Mouse (Mus musculus) adipocyte (in vitro differentiated cells): ENCODE results near the gene Gpr39.

Source experiments
- DNase-seq: peaks from one replicate; pipeline ENCODE4 v3.0.0-alpha.2; 2016; ENCODE audit warnings: low spot score

Gene Gpr39

GRCm38 (mm10) chr1:125813141-125813782, 136.5 kb downstream of the Gpr39 start:
- DNase-seq: no peak

GRCm38 (mm10) chr1:125821101-125821500, 144.3 kb downstream of the Gpr39 start:
- DNase-seq: no peak

GRCm38 (mm10) chr1:125823611-125824010, 146.8 kb downstream of the Gpr39 start:
- no peak for DNase-seq

- no peak for DNase-seq
Observed at GRCm38 (mm10) chr1:125837507-125837906, 160.7 kb downstream of the Gpr39 start.

- DNase-seq: no peak
Observed at GRCm38 (mm10) chr1:125839746-125840392, 163.1 kb downstream of the Gpr39 start.

GRCm38 (mm10) chr1:125854646-125855045, 177.9 kb downstream of the Gpr39 start:
- DNase-seq: no peak

- DNase-seq: peak; percentile 6
Observed at GRCm38 (mm10) chr1:125858631-125859030, 181.8 kb downstream of the Gpr39 start.

GRCm38 (mm10) chr1:125870056-125870455, 193.3 kb downstream of the Gpr39 start:
- no peak for DNase-seq

GRCm38 (mm10) chr1:125893158-125893557, 216.4 kb downstream of the Gpr39 start:
- no peak for DNase-seq

GRCm38 (mm10) chr1:125910211-125910870, 233.5 kb downstream of the Gpr39 start:
- DNase-seq: no peak

- DNase-seq: no peak
Observed at GRCm38 (mm10) chr1:125910871-125911265, 234.1 kb downstream of the Gpr39 start.

GRCm38 (mm10) chr1:125911337-125911900, 234.6 kb downstream of the Gpr39 start:
- DNase-seq: no peak

- DNase-seq: no peak
Observed at GRCm38 (mm10) chr1:125911901-125912445, 235.2 kb downstream of the Gpr39 start.

- no peak for DNase-seq
Observed at GRCm38 (mm10) chr1:125912601-125913600, 236.1 kb downstream of the Gpr39 start, which contains the start of gene Lypd1. Gene Lypd1, minus strand, starts transcription at chr1:125913101.

- DNase-seq: no peak
Observed at GRCm38 (mm10) chr1:125920696-125921095, 243.9 kb downstream of the Gpr39 start.

- peak; percentile 14 for DNase-seq
Observed at GRCm38 (mm10) chr1:125923062-125923461, 246.3 kb downstream of the Gpr39 start.
